Mouse (Mus musculus) hindbrain, embryonic 11.5 days (tissue): ENCODE measurements around the gene Bmp10. TPM values are rescaled to one million over a fixed set of nuclear protein-coding genes. Genes with fewer than 3 reads are reported as not detected.

ENCODE experiments used
- ATAC-seq: fragments of 200-750 bp; cut with Nextera tagmentation; 2 replicates; pipeline ENCODE4 v1.8.0; 2017; ENCODE audit warnings: mild to moderate bottlenecking, moderate TSS enrichment, moderate library complexity; ENCODE audit not compliant: low FRiP score
- DNase-seq: peaks from one replicate; pipeline ENCODE4 v3.0.0-alpha.2; 2015; ENCODE audit warnings: low spot score
- H3K27ac ChIP-seq: fragments of 300-500 bp; sonication (generic); 2 replicates; pipeline ENCODE4 v1.5.1; 2014; ENCODE audit warnings: mild to moderate bottlenecking, low read depth, low read length
- H3K27me3 ChIP-seq: fragments of 300-500 bp; sonication (generic); 2 replicates; pipeline ENCODE4 v1.6.1; 2014; ENCODE audit warnings: mild to moderate bottlenecking, low read length, moderate library complexity, mixed read lengths; ENCODE audit not compliant: control insufficient read depth, insufficient read depth
- H3K36me3 ChIP-seq: fragments of 300-500 bp; sonication (generic); 2 replicates; pipeline ENCODE4 v1.6.1; 2014; ENCODE audit warnings: mild to moderate bottlenecking, low read length, moderate library complexity, mixed read lengths; ENCODE audit not compliant: control insufficient read depth, insufficient read depth
- H3K4me1 ChIP-seq: fragments of 300-500 bp; sonication (generic); replicated peaks from 2 replicates; pipeline ENCODE4 v1.6.1; 2014; ENCODE audit warnings: low read length, mixed read lengths; ENCODE audit not compliant: control insufficient read depth, insufficient read depth
- H3K4me2 ChIP-seq: fragments of 300-500 bp; sonication (generic); replicated peaks from 2 replicates; pipeline ENCODE4 v1.6.1; 2014; ENCODE audit warnings: mild to moderate bottlenecking, low read depth, low read length
- H3K4me3 ChIP-seq: fragments of 300-500 bp; sonication (generic); 2 replicates; pipeline ENCODE4 v1.5.1; 2014; ENCODE audit warnings: low read depth, low read length
- H3K9ac ChIP-seq: fragments of 300-500 bp; sonication (generic); 2 replicates; pipeline ENCODE4 v1.6.1; 2014; ENCODE audit warnings: low read depth, low read length
- H3K9me3 ChIP-seq: fragments of 300-500 bp; sonication (generic); 2 replicates; pipeline ENCODE4 v1.6.1; 2016; ENCODE audit warnings: low read length; ENCODE audit not compliant: control insufficient read depth
- WGBS: fragments of 180-500 bp; shearing (Covaris S2); extraction: QIAGEN DNeasy Blood & Tissue Kit; methylation state at CpG from one replicate; pipeline ENCODE4 v1.1.7; 2014; 5-methylcytosine and 5-hydroxymethylcytosine counted together
- polyA plus RNA-seq: library from polyadenylated mRNA; unstranded; fragments of >200 nt; fragmentation: Nextera tagmentation; extraction: Ambion mirVana; gene quantifications from 2 replicates; pipeline ENCODE4 v1.2.1, GENCODE M21; 2014

Gene Bmp10
- polyA plus RNA-seq: not detected in 2 replicates

DNA sequence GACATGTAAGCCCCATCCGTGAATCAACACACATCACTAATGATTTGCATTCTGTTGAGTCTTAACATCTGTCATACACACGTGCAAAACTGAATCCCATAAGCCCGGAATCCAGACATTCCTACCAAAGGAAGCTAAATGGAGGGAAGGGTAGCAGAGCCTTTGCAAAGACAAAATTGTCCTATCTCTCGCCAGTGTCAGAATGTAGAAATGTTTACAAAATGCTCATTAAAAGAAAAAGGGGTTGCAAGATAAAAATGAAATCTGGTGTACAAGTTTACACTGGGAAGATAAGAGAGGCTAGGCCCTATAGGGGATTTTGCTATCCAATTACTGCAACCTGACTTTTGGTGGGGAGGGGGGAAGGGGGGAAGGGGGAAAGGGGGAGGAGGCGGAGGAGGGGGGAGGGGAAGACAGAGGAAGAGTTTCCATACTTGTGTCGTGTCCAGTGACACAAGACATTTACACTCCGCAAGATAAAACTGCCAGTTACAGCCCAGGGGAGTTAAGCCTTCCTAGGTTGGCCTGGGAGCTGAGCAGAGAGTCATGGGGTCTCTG, at the start of gene Bmp10:
TSS of gene Bmp10 (plus strand) at position 508 of the 558 bp plus-strand sequence.
- Histone ChIP-seq H3K27me3 (no peaks in the 10 kb centered on the region), H3K27ac (no peak within 1 kb of the TSS), H3K4me1 (no peaks in the 10 kb centered on the region), H3K4me2 (no peak within 1 kb of the TSS), H3K9me3 (no peaks in the 10 kb centered on the region), H3K9ac (no peak within 1 kb of the TSS), H3K4me3 (no peak within 1 kb of the TSS), H3K36me3 (no peaks in the 10 kb centered on the region)
- WGBS: 80% methylated on average over 7 of the region's 7 CpGs
- DNase-seq (no peak), ATAC-seq (no peak)

DNA sequence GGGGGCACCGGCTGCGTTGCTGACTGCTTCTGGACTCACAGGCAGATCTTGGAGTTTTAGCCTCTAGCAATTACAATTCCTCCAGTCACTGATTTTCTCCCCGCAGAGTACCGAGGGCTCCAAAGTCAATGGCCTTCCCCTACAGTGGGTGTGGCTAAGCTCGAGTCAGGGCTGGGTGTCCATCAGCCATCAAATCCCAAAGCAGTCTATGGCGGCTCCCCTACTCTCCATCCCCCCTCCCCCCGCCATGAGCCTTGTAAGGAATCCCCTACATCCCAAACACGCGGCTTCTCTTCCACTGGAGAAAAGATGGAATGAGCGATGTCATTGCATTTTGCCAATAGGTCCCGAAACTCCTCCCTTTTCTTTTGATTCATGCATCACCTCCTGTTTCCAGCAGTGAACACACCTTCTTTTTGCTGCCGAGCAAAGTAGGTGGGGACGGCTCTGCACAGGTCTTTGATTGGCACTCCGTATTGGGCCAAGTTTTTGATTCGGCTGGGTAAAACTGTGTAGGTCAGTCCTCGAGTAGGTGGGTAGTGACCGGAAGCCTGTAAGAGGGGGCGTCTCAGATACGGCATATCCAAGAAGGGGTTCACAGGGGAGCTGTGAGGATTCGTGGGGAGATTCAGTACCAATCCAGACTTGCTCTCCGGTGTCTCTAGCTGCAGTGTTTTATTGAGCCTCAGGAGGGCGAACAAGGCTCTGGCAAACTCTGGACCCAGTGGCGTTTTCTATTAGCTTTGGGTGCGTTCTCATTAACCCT, 44.7 kb upstream of the Bmp10 start:
- WGBS: 9% methylated on average over 24 of the region's 24 CpGs
- 0 out of 2 replicates have a peak overlapping the region, but pooled peaks have one; percentile 27 for H3K9ac ChIP-seq

DNA sequence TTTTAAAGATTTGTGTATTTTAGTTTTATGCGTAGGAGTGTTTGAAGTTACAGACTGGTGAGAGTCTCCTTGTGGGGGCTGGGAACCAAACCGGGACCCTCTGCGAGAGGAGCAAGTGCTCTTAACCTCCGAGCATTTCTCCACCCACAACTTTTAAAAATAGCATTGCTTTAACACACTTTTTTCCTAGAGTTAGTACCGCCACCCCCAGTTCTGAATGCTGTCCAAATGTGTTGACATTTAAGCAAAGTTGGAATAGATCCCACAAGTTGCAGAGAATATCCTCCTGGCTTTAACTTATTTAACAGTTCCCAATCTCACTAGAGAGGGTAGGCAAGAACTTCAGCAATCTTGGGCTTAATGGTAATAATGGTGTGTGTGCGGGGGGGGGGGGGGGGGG, 44.0 kb upstream of the Bmp10 start:
- H3K4me3 ChIP-seq: no peak overlapping the region
- DNase-seq (no peak), ATAC-seq (no peak)
- H3K27me3 ChIP-seq: peaks cover 3% of the 10 kb centered on the region; the same call in 1 of the 2 replicates
- H3K36me3 ChIP-seq: no peaks in the 10 kb centered on the region
- no peak overlapping the region for H3K4me2 ChIP-seq
- 65% methylated on average over 5 of the region's 6 CpGs for WGBS
- H3K9ac ChIP-seq: no peak overlapping the region
- H3K27ac ChIP-seq: no peak overlapping the region
- peaks cover 2% of the 10 kb centered on the region; the same call in 1 of the 2 replicates for H3K4me1 ChIP-seq
- no peaks in the 10 kb centered on the region for H3K9me3 ChIP-seq

More for the DNA sequence above, 44.7 kb upstream of the Bmp10 start:
- H3K27ac ChIP-seq: no peak overlapping the region
- no peaks in the 10 kb centered on the region; the same call in 1 of the 2 replicates for H3K4me1 ChIP-seq
- no peaks in the 10 kb centered on the region for H3K36me3 ChIP-seq
- DNase-seq: peak; percentile 30
- H3K9me3 ChIP-seq: no peaks in the 10 kb centered on the region
- H3K4me2 ChIP-seq: peak overlapping the region; percentile 34
- H3K4me3 ChIP-seq: peak overlapping the region; percentile 17; the same call in 1 of the 2 replicates
- peaks cover 3% of the 10 kb centered on the region; the same call in 1 of the 2 replicates for H3K27me3 ChIP-seq
- ATAC-seq: no peak

DNA sequence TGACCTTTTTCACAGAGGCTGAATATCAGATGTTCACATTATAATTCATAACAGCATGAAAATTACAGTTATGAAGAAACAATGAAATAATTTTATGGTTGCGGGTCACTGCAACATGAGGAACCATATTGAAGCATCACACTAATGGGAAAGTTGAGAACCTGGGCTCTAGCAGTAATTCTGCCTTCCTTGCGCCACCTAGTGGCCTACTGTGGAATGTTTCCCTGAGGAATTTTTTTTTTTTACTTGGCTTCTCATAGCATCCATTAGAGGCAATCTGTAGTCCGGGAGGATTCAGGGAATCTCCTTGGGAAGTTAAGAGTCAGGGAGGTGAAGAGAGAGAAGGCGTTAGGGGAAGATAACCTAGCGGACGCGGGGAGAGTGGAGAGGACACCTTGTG, 42.6 kb upstream of the Bmp10 start:
- Histone ChIP-seq H3K4me3 (no peak overlapping the region), H3K4me2 (no peak overlapping the region), H3K9ac (no peak overlapping the region), H3K36me3 (no peaks in the 10 kb centered on the region), H3K27me3 (peaks cover 3% of the 10 kb centered on the region; the same call in 1 of the 2 replicates), H3K4me1 (peaks cover 2% of the 10 kb centered on the region; the same call in 1 of the 2 replicates), H3K27ac (no peak overlapping the region), H3K9me3 (no peaks in the 10 kb centered on the region)
- peak; percentile 86 for DNase-seq
- ATAC-seq: no peak
- 16% methylated on average over 7 of the region's 7 CpGs for WGBS

DNA sequence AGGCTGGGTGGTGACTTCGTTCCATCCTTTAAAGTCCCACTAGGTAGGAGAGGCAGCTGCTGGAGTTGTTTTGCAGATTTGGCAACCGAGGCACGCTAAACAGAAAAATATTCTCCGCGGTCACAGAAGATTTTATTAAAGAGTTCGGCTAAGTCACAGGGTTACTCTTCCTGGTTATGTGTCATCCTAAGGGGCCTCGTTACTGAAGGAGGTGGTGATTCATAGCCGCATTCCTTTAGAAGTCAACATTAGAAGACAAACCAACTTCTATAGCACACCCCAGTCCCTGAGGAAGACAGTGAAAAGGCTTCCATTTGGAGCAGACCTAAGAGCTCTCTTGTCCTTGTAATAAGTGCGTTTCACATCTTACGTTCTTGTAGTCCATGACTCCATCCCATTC, 42.1 kb upstream of the Bmp10 start:
- no peaks in the 10 kb centered on the region for H3K36me3 ChIP-seq
- H3K27me3 ChIP-seq: peaks cover 3% of the 10 kb centered on the region; the same call in 1 of the 2 replicates
- H3K4me2 ChIP-seq: no peak overlapping the region
- peaks cover 2% of the 10 kb centered on the region; the same call in 1 of the 2 replicates for H3K4me1 ChIP-seq
- H3K9me3 ChIP-seq: no peaks in the 10 kb centered on the region
- no peak overlapping the region for H3K27ac ChIP-seq
- ATAC-seq (no peak), DNase-seq (no peak)
- no peak overlapping the region for H3K4me3 ChIP-seq
- H3K9ac ChIP-seq: no peak overlapping the region
- 86% methylated on average over 10 of the region's 10 CpGs for WGBS

DNA sequence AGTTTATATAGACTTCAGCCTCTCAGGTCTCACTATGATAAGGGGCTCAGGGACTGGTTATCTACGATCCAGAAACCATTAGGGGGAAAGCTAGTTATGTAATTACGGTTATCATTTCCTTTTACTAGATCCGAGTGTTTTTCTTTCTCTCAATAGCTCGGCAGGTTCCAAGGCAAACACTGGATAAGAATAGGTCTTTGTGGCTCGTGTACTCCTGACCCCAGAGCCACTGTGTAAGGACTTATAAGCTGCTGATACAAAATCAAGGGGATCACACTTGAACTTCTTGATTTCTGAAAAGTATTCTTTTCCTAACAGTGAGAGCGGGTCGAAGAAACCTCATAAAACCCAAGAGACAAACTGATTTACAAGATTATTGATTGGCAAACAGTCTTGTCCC, 39.9 kb upstream of the Bmp10 start, which contains the start of gene Gkn3:
TSS of gene Gkn3 (minus strand) at position 59 of the 400 bp plus-strand sequence.
- H3K4me1 ChIP-seq: peaks cover 2% of the 10 kb centered on the region; the same call in 1 of the 2 replicates
- H3K27ac ChIP-seq: no peak within 1 kb of the TSS
- no peaks in the 10 kb centered on the region for H3K36me3 ChIP-seq
- no peak within 1 kb of the TSS for H3K4me3 ChIP-seq
- no peaks in the 10 kb centered on the region for H3K27me3 ChIP-seq
- WGBS: 65% methylated on average over 7 of the region's 7 CpGs
- no peaks in the 10 kb centered on the region for H3K9me3 ChIP-seq
- H3K9ac ChIP-seq: no peak within 1 kb of the TSS
- ATAC-seq (no peak), DNase-seq (no peak)
- H3K4me2 ChIP-seq: no peak within 1 kb of the TSS

DNA sequence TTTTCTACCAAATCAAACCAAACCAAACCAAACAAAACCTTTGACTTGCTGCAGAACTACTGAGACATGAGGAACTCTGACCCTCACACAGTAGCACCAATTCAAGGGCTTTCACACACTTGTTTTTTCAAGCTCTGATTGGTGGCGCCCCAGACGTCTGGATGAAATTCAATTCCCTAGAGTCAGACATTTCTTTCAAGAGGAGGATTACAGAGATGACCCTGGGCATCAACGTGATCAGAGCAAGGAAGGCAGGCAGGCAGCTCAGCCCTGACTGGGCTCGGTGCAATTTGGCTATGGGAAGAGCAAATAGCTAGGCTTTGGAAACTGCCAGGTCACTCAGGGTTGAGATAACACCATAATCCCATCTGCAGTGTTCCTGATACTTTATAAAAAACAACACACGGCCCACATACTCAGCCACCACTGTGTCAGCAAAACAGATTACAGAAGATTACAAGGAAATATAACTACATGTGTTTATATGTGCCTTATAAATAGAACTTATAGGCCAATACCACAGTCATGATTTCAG, 39.3 kb upstream of the Bmp10 start:
- Histone ChIP-seq H3K9ac (no peak overlapping the region), H3K27ac (no peak overlapping the region), H3K4me2 (no peak overlapping the region), H3K4me1 (peaks cover 2% of the 10 kb centered on the region; the same call in 1 of the 2 replicates), H3K36me3 (no peaks in the 10 kb centered on the region), H3K27me3 (no peaks in the 10 kb centered on the region), H3K4me3 (no peak overlapping the region), H3K9me3 (no peaks in the 10 kb centered on the region)
- 35% methylated on average over 5 of the region's 5 CpGs for WGBS
- DNase-seq: no peak
- no peak for ATAC-seq

DNA sequence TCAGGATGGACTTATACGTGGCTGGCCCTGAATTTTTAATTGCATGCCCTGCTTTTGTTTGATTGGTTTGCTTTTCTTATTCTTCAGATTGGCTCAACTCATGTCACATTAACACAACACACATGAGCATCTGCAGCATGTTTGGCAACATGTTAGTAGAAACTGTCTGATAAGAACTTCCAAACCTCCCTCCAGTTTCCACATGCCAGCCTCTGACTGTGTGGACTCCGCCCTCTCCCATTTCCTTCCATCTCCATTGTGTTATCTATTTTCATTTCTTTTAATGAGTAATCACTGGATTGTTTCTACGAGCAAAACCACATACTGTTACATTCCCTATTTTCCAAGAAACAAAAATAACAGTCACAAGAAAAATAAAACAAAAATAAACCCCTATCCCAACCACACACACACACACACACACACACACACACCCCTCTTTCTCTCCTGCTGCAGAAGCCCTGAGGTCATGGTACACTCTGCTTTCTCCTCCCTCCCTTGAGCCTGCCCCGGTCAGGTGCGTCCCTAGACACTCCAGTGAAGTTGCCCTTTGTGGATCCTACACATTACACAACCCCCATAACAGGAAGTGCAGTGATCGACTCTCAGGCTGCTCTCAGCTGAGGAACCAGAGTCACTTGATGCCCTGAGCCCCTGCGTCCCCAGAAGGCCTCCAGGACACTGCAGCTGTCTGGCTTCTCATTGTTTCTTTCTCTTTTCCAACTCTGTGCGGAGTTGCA, 35.2 kb upstream of the Bmp10 start:
- WGBS: 74% methylated on average over 8 of the region's 8 CpGs
- no peaks in the 10 kb centered on the region for H3K27me3 ChIP-seq
- H3K36me3 ChIP-seq: no peaks in the 10 kb centered on the region
- ATAC-seq (no peak), DNase-seq (no peak)
- H3K4me1 ChIP-seq: 0 out of 2 replicates have a peak, but pooled peaks cover 2% of the 10 kb centered on the region
- no peak overlapping the region for H3K9ac ChIP-seq
- H3K9me3 ChIP-seq: no peaks in the 10 kb centered on the region
- no peak overlapping the region for H3K27ac ChIP-seq
- H3K4me2 ChIP-seq: no peak overlapping the region
- no peak overlapping the region for H3K4me3 ChIP-seq
